Mouse (Mus musculus) hindbrain, embryonic 10.5 days (tissue): ENCODE measurements at regions not wholly inside any gene's neighbourhood (a gene's known extent, or its start where the extent isn't known, plus 50 kb on each side); places are given as distances from the start of the nearest gene placed in this dataset.

ENCODE experiments used
- DNase-seq: peaks from one replicate; pipeline ENCODE4 v3.0.0-alpha.2; 2017; ENCODE audit warnings: low spot score
- H3K27ac ChIP-seq: fragments of 300-500 bp; sonication (generic); 2 replicates; pipeline ENCODE4 v1.5.1; 2016; ENCODE audit warnings: mild to moderate bottlenecking, moderate library complexity
- H3K27me3 ChIP-seq: fragments of 300-500 bp; sonication (generic); 2 replicates; pipeline ENCODE4 v1.6.1; 2016; ENCODE audit warnings: mild to moderate bottlenecking; ENCODE audit not compliant: poor library complexity, insufficient read depth, severe bottlenecking
- H3K36me3 ChIP-seq: fragments of 300-500 bp; sonication (generic); 2 replicates; pipeline ENCODE4 v1.6.1; 2016; ENCODE audit warnings: mild to moderate bottlenecking, moderate library complexity
- H3K4me1 ChIP-seq: fragments of 300-500 bp; sonication (generic); replicated peaks from 2 replicates; pipeline ENCODE4 v1.6.1; 2016; ENCODE audit warnings: mild to moderate bottlenecking
- H3K4me3 ChIP-seq: fragments of 300-500 bp; sonication (generic); 2 replicates; pipeline ENCODE4 v1.5.1; 2016; ENCODE audit warnings: mild to moderate bottlenecking, moderate library complexity
- H3K9me3 ChIP-seq: fragments of 300-500 bp; sonication (generic); 2 replicates; pipeline ENCODE4 v1.6.1; 2016; ENCODE audit warnings: mild to moderate bottlenecking, moderate library complexity
- WGBS: fragments of 180-500 bp; shearing (Covaris S2); methylation state at CpG from one replicate; pipeline ENCODE4 v1.1.7; 2016; 5-methylcytosine and 5-hydroxymethylcytosine counted together

GRCm38 (mm10) chr6:6454396-6454795, 124.1 kb downstream of the Sem1 start:
- Histone ChIP-seq H3K9me3 (no peaks in the 10 kb centered on the region), H3K36me3 (no peaks in the 10 kb centered on the region), H3K27ac (no peak overlapping the region), H3K27me3 (no peaks in the 10 kb centered on the region), H3K4me3 (no peak overlapping the region), H3K4me1 (peaks cover 10% of the 10 kb centered on the region; the same call in 1 of the 2 replicates)
- no peak for DNase-seq
- WGBS, result 53% methylated on average over 2 of the region's 2 CpGs

DNA sequence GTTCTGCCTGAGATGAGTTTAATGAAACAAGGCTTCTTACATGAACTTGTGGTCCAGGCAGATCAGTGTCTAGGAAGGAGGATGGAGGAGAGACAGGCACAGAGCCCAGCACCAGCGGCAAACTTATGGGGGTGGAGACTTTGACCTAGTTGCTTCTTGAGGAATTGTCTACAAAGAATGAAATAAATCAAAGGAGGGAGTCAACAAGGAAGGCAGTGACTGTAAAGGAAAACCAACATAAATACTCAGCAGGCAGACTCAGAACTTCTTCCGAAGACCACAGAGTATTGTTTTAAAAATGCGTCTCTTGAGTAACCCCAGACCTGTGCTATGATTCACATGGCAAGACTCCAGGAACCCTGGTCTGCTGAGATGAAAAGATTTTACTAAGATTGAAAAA, 143.6 kb downstream of the Sem1 start:
- peaks cover 6% of the 10 kb centered on the region; the same call in 1 of the 2 replicates for H3K9me3 ChIP-seq
- H3K27me3 ChIP-seq, result no peaks in the 10 kb centered on the region
- no peak overlapping the region for H3K27ac ChIP-seq
- H3K4me3 ChIP-seq, result no peak overlapping the region
- H3K36me3 ChIP-seq, result no peaks in the 10 kb centered on the region
- no peaks in the 10 kb centered on the region for H3K4me1 ChIP-seq
- no peak for DNase-seq
- 78% methylated on average over 3 of the region's 3 CpGs for WGBS

DNA sequence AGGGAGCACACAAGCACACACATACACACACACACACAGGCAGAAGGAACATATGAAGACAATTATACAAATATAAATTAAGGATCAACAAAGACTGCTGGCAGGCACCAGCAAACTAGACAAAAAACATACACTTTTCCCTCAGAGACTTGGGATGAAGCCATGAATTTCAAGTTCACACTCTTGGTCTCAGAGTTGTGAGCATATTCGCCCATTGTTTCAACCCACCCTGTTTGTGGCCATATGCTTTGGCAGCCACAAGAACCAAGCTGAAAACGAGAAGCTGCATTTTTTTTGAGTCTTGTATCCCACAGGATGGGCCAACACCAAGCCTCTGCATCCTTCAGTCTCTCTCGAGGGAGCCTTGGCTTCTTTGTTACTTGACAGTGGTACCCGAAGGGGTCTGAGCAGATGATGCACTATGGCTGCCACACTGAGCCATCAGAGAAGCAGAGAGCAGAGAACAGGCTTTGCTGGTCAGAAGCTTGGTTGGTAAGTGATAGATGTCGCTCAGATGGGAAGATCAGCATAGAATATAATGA, 144.1 kb downstream of the Sem1 start:
- Histone ChIP-seq H3K27me3 (no peaks in the 10 kb centered on the region), H3K27ac (no peak overlapping the region), H3K9me3 (peaks cover 5% of the 10 kb centered on the region; the same call in 1 of the 2 replicates), H3K4me3 (no peak overlapping the region), H3K36me3 (no peaks in the 10 kb centered on the region), H3K4me1 (no peaks in the 10 kb centered on the region)
- DNase-seq, result no peak
- WGBS, result 82% methylated on average over 5 of the region's 5 CpGs

DNA sequence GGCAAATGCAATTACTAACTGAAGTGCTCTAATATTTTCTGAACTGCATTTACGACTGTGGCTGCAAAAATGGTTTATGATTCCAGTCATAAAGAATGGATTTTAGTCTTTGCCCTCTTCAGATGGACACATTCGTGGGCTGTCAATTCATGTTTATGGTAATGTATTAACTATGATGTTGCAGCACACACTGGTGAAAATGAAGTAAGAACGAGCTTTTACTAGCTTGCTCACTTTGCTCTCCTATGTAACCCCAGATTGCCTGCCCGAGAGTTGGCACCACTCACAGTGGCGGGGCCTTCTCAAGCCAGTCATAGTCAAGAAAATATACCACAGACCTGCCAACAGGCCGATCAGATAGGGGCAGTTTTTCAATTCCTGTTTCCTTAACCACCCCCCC, 145.3 kb downstream of the Sem1 start:
- Histone ChIP-seq H3K36me3 (no peaks in the 10 kb centered on the region), H3K4me3 (no peak overlapping the region), H3K4me1 (no peaks in the 10 kb centered on the region), H3K9me3 (no peaks in the 10 kb centered on the region), H3K27ac (no peak overlapping the region), H3K27me3 (no peaks in the 10 kb centered on the region)
- DNase-seq, result no peak
- 91% methylated on average over 6 of the region's 6 CpGs for WGBS

- 92% methylated on average over 9 of the region's 9 CpGs for WGBS
Observed at GRCm38 (mm10) chr6:6414654-6415610, 163.5 kb downstream of the Sem1 start.

GRCm38 (mm10) chr6:6397997-6398396, 180.5 kb downstream of the Sem1 start:
- 70% methylated on average over 3 of the region's 3 CpGs for WGBS
- no peaks in the 10 kb centered on the region for H3K36me3 ChIP-seq
- H3K9me3 ChIP-seq, result no peaks in the 10 kb centered on the region
- no peak overlapping the region for H3K4me3 ChIP-seq
- no peak overlapping the region for H3K27ac ChIP-seq
- no peaks in the 10 kb centered on the region for H3K4me1 ChIP-seq
- H3K27me3 ChIP-seq, result no peaks in the 10 kb centered on the region
- no peak for DNase-seq

More at GRCm38 (mm10) chr6:6414654-6415610, 163.5 kb downstream of the Sem1 start:
- Histone ChIP-seq H3K36me3 (no peaks in the 10 kb centered on the region), H3K27me3 (no peaks in the 10 kb centered on the region), H3K27ac (no peak overlapping the region), H3K4me1 (no peaks in the 10 kb centered on the region), H3K9me3 (no peaks in the 10 kb centered on the region), H3K4me3 (no peak overlapping the region)
- no peak for DNase-seq

GRCm38 (mm10) chr6:6389454-6390445, 172.8 kb upstream of the Slc25a13 start:
- H3K4me3 ChIP-seq, result no peak overlapping the region
- peak overlapping the region; percentile 65 for H3K27ac ChIP-seq
- no peaks in the 10 kb centered on the region for H3K36me3 ChIP-seq
- no peaks in the 10 kb centered on the region for H3K9me3 ChIP-seq
- no peak for DNase-seq
- 73% methylated on average over 16 of the region's 16 CpGs for WGBS
- no peaks in the 10 kb centered on the region for H3K27me3 ChIP-seq
- H3K4me1 ChIP-seq, result peaks cover 12% of the 10 kb centered on the region

DNA sequence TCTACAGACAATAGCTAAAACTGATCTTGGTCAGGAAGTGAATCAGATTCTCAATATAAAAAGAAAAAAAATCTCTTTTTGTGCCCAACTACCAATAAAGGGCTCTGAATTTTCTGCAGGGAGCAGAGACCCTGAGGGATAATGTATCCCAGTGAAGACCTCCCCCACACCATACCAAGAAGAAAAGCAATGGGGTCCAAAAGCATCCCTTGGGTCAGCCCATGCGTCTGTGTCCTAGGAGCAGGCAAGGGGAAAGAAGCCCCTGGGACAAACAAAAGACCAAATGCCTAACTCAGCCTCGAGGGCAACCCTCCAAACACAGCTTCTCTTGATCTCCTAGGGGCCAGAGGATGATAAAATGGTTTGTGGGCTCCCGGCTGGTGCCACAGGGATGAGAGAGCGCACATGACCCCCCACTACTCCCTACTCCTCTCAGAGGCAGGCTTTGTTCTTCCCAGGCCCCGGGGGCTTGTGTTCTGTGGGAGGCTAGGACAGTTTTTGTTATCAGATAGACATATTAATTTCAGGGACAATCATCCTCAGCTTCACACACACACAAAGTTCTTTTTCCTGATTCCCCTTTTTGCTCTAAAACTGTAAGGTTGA, 172.0 kb upstream of the Slc25a13 start:
- no peaks in the 10 kb centered on the region for H3K27me3 ChIP-seq
- peak overlapping the region; percentile 65 for H3K27ac ChIP-seq
- 8% methylated on average over 5 of the region's 5 CpGs for WGBS
- H3K9me3 ChIP-seq, result no peaks in the 10 kb centered on the region
- H3K36me3 ChIP-seq, result no peaks in the 10 kb centered on the region
- peaks cover 12% of the 10 kb centered on the region for H3K4me1 ChIP-seq
- peak; percentile 30 for DNase-seq
- H3K4me3 ChIP-seq, result no peak overlapping the region

- no peaks in the 10 kb centered on the region for H3K27me3 ChIP-seq
- no peak for DNase-seq
- 82% methylated on average over 5 of the region's 5 CpGs for WGBS
- no peaks in the 10 kb centered on the region for H3K9me3 ChIP-seq
- no peaks in the 10 kb centered on the region for H3K36me3 ChIP-seq
- no peak overlapping the region for H3K27ac ChIP-seq
- no peak overlapping the region for H3K4me3 ChIP-seq
- H3K4me1 ChIP-seq, result peaks cover 12% of the 10 kb centered on the region
Observed at GRCm38 (mm10) chr6:6387571-6387970, 170.6 kb upstream of the Slc25a13 start.

- no peak for DNase-seq
Observed at GRCm38 (mm10) chr6:6384971-6385370, 168.0 kb upstream of the Slc25a13 start.

GRCm38 (mm10) chr6:6384441-6384840, 167.5 kb upstream of the Slc25a13 start:
- Histone ChIP-seq H3K4me1 (peaks cover 12% of the 10 kb centered on the region), H3K9me3 (no peaks in the 10 kb centered on the region), H3K27me3 (no peaks in the 10 kb centered on the region), H3K4me3 (no peak overlapping the region), H3K27ac (no peak overlapping the region), H3K36me3 (no peaks in the 10 kb centered on the region)
- WGBS, result 87% methylated on average over 6 of the region's 6 CpGs
- DNase-seq, result no peak

More at GRCm38 (mm10) chr6:6384971-6385370, 168.0 kb upstream of the Slc25a13 start:
- H3K27me3 ChIP-seq, result no peaks in the 10 kb centered on the region
- 76% methylated on average over 7 of the region's 7 CpGs for WGBS
- no peak overlapping the region for H3K27ac ChIP-seq
- no peak overlapping the region for H3K4me3 ChIP-seq
- peaks cover 12% of the 10 kb centered on the region for H3K4me1 ChIP-seq
- H3K9me3 ChIP-seq, result no peaks in the 10 kb centered on the region
- H3K36me3 ChIP-seq, result no peaks in the 10 kb centered on the region

DNA sequence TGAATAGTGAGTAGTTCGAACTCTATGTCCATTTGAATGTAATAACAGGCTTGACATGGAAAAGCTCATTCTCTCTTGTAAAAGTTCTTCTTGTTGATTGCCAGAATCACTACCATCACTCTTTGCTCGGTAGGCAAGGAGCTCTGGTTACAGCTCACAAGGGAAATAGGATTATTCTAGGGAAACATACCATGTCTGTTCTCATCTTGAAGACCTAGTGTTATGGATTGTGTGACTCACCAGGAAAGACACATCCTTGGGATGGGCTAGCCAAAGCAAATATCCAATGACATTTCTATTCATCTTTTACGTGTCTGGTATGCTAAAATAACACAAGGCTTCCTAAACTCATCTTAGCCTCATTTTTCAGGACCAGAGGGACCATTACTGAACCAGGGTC, 155.4 kb upstream of the Slc25a13 start:
- no peak overlapping the region for H3K27ac ChIP-seq
- 88% methylated on average over 3 of the region's 3 CpGs for WGBS

More for the DNA sequence above, 155.4 kb upstream of the Slc25a13 start:
- Histone ChIP-seq H3K4me1 (peaks cover 10% of the 10 kb centered on the region; the same call in 1 of the 2 replicates), H3K27me3 (no peaks in the 10 kb centered on the region), H3K4me3 (no peak overlapping the region), H3K9me3 (no peaks in the 10 kb centered on the region), H3K36me3 (no peaks in the 10 kb centered on the region)
- no peak for DNase-seq
